Mouse (Mus musculus): ENCODE measurements around the gene Ushbp1. TPM values are rescaled to one million over a fixed set of nuclear protein-coding genes. Genes with fewer than 3 reads are reported as not detected.

The Ushbp1 gene
- total and polyA plus RNA-seq, 3 experiments, result not detected

GRCm38 (mm10) chr8:71394481-71394880, 1.1 kb downstream of the Ushbp1 start:
- H3K79me2 ChIP-seq (replicated peaks; ENCODE audit: control insufficient read depth, extremely low read depth, insufficient read depth, poor library complexity, severe bottlenecking), result peaks cover 6% of the 10 kb centered on the region; the same call in 1 of the 2 replicates
- H3K4me2 ChIP-seq (ENCODE audit: insufficient read depth, low read depth, poor library complexity, severe bottlenecking), result no peak overlapping the region
- H3K36me3 ChIP-seq (replicated peaks in 1 of 2; ENCODE audit: control insufficient read depth in 1 of 2, insufficient read depth in 1 of 2, low read length in 1 of 2), result peaks cover 10 to 14% of the 10 kb centered on the region in 2 experiments
- H3K27me3 ChIP-seq (replicated peaks), result no peaks in the 10 kb centered on the region
- no peak for DNase-seq (ENCODE audit: extremely low read depth)
- H3K4me1 ChIP-seq (ENCODE audit: control insufficient read depth in 1 of 2, insufficient read depth in 2 of 2), result peaks cover 13 to 49% of the 10 kb centered on the region in 2 experiments
- no peaks in the 10 kb centered on the region for H3K9me3 ChIP-seq (replicated peaks; ENCODE audit: low read length)
- no peak overlapping the region for H3K27ac ChIP-seq (ENCODE audit: insufficient read depth, low read depth)
- no peak overlapping the region for H3K9ac ChIP-seq (ENCODE audit: insufficient read depth, low read depth)
- no peak overlapping the region for H3K4me3 ChIP-seq (replicated peaks in 1 of 3; ENCODE audit: low read depth in 2 of 3, low read length in 2 of 3, poor library complexity in 1 of 3)
- in situ Hi-C loops (cut with MboI; ENCODE audit: low pct_ligation_motif_present, low pct_unique_long_range_greater_than_20kb, low sequenced_read_pairs), result no loop called here
- dilution Hi-C loops (cut with MboI; ENCODE audit: extremely low pct_ligation_motif_present, extremely low pct_unique_long_range_greater_than_20kb, low sequenced_read_pairs), result no loop called here
- TF ChIP-seq JUN (IDR thresholded peaks at IDR 0.05; ENCODE audit: insufficient read depth, low read depth, low read length) (no peak), EP300 (IDR thresholded peaks at IDR 0.05; ENCODE audit: low read length) (no peak), NELFE (IDR thresholded peaks at IDR 0.05; ENCODE audit: low read depth, low read length) (no peak), MXI1 (IDR thresholded peaks at IDR 0.05; ENCODE audit: low read depth, low read length) (no peak)

GRCm38 (mm10) chr8:71392871-71393270, 2.7 kb downstream of the Ushbp1 start:
- Histone ChIP-seq H3K27me3 (replicated peaks) (no peaks in the 10 kb centered on the region), H3K4me1 (ENCODE audit: control insufficient read depth in 1 of 2, insufficient read depth in 2 of 2) (peaks cover 13 to 43% of the 10 kb centered on the region in 2 experiments), H3K79me2 (replicated peaks; ENCODE audit: control insufficient read depth, extremely low read depth, insufficient read depth, poor library complexity, severe bottlenecking) (peaks cover 6% of the 10 kb centered on the region; the same call in 1 of the 2 replicates), H3K4me3 (replicated peaks in 1 of 3; ENCODE audit: low read depth in 2 of 3, low read length in 2 of 3, poor library complexity in 1 of 3) (peak overlapping the region in 2 of 3 experiments; percentile 10 to 26), H3K27ac (ENCODE audit: insufficient read depth, low read depth) (no peak overlapping the region), H3K36me3 (replicated peaks in 1 of 2; ENCODE audit: control insufficient read depth in 1 of 2, insufficient read depth in 1 of 2, low read length in 1 of 2) (peaks cover 0 to 2% of the 10 kb centered on the region in 2 experiments), H3K9ac (ENCODE audit: insufficient read depth, low read depth) (no peak overlapping the region), H3K4me2 (ENCODE audit: insufficient read depth, low read depth, poor library complexity, severe bottlenecking) (no peak overlapping the region), H3K9me3 (replicated peaks; ENCODE audit: low read length) (no peaks in the 10 kb centered on the region)
- peak; percentile 74 for DNase-seq (ENCODE audit: extremely low read depth)
- TF ChIP-seq TCF12 (IDR thresholded peaks at IDR 0.05; ENCODE audit: low read depth, low read length), result no peak
- TF ChIP-seq POLR2A (IDR thresholded peaks at IDR 0.05; ENCODE audit: low read depth, low read length), result no peak
- TF ChIP-seq TBP (conservative IDR thresholded peaks at IDR 0.05; ENCODE audit: low read depth, low read length), result no peak
- no peak for TF ChIP-seq NELFE (IDR thresholded peaks at IDR 0.05; ENCODE audit: low read depth, low read length)
- no peak for TF ChIP-seq CHD1 (IDR thresholded peaks at IDR 0.05; ENCODE audit: low read depth, low read length)
- TF ChIP-seq CHD2 (IDR thresholded peaks at IDR 0.05; ENCODE audit: low read length), result no peak
- no peak for TF ChIP-seq CTCF (conservative IDR thresholded peaks at IDR 0.05 in 1 of 2, IDR thresholded peaks at IDR 0.05 in 1 of 2; ENCODE audit: low read depth in 2 of 2, low read length in 2 of 2)
- TF ChIP-seq ZC3H11A (IDR thresholded peaks at IDR 0.05; ENCODE audit: low read depth, low read length), result no peak
- no peak for TF ChIP-seq GABPA (IDR thresholded peaks at IDR 0.05; ENCODE audit: insufficient replicate concordance, low read depth, low read length)
- TF ChIP-seq ZNF384 (IDR thresholded peaks at IDR 0.05; ENCODE audit: low read depth, low read length), result no peak
- no peak for TF ChIP-seq MAZ (IDR thresholded peaks at IDR 0.05; ENCODE audit: low read depth, low read length)
- no peak for TF ChIP-seq MAFK (IDR thresholded peaks at IDR 0.05; ENCODE audit: insufficient replicate concordance, low read length)
- TF ChIP-seq IRF4 (IDR thresholded peaks at IDR 0.05; ENCODE audit: low read depth, low read length), result no peak
- no peak for TF ChIP-seq E2F4 (IDR thresholded peaks at IDR 0.05; ENCODE audit: insufficient replicate concordance, low read depth, low read length)
- no peak for TF ChIP-seq RAD21 (IDR thresholded peaks at IDR 0.05; ENCODE audit: low read depth, low read length)
- TF ChIP-seq UBTF (IDR thresholded peaks at IDR 0.05; ENCODE audit: low read depth, low read length), result no peak
- no peak for TF ChIP-seq ZKSCAN1 (IDR thresholded peaks at IDR 0.05; ENCODE audit: borderline replicate concordance, low read depth, low read length)
- no peak for TF ChIP-seq RCOR1 (conservative IDR thresholded peaks at IDR 0.05; ENCODE audit: low read depth, low read length)
- no peak for TF ChIP-seq ETS1 (conservative IDR thresholded peaks at IDR 0.05; ENCODE audit: low read depth, low read length)
- TF ChIP-seq HCFC1 (IDR thresholded peaks at IDR 0.05; ENCODE audit: low read depth, low read length), result no peak
- dilution Hi-C loops (cut with MboI; ENCODE audit: extremely low pct_ligation_motif_present, extremely low pct_unique_long_range_greater_than_20kb, low sequenced_read_pairs), result no loop called here
- in situ Hi-C loops (cut with MboI; ENCODE audit: low pct_ligation_motif_present, low pct_unique_long_range_greater_than_20kb, low sequenced_read_pairs), result no loop called here

All from CH12.LX (cell line).